Mouse (Mus musculus): ENCODE measurements at regions not wholly inside any gene's neighbourhood (a gene's known extent, or its start where the extent isn't known, plus 50 kb on each side); places are given as distances from the start of the nearest gene placed in this dataset.

- H3K4me3 ChIP-seq (ENCODE audit: low read depth, low read length) = no peak overlapping the region
These were observed 554.2 kb downstream of the Ccdc171 start for GRCm38 (mm10) chr4:84079516-84079915.

GRCm38 (mm10) chr4:84081518-84081917, 556.2 kb downstream of the Ccdc171 start:
- Histone ChIP-seq H3K27me3 (ENCODE audit: control insufficient read depth, insufficient read depth, low read length) (no peaks in the 10 kb centered on the region), H3K9me3 (ENCODE audit: control insufficient read depth, low read length) (no peaks in the 10 kb centered on the region), H3K27ac (replicated peaks; ENCODE audit: low read depth, low read length) (no peak overlapping the region), H3K9ac (ENCODE audit: low read length) (no peak overlapping the region), H3K4me2 (ENCODE audit: low read depth, severe bottlenecking) (no peak overlapping the region), H3K4me3 (ENCODE audit: low read depth, low read length) (no peak overlapping the region), H3K36me3 (ENCODE audit: control insufficient read depth, insufficient read depth, low read length) (no peaks in the 10 kb centered on the region), H3K4me1 (ENCODE audit: control insufficient read depth, insufficient read depth, low read length) (no peaks in the 10 kb centered on the region)
- DNase-seq (ENCODE audit: low spot score) (no peak), ATAC-seq (ENCODE audit: insufficient number of reproducible peaks, low FRiP score, low TSS enrichment, low read depth) (no peak)
- WGBS = 31% methylated on average over 7 of the region's 7 CpGs

More at GRCm38 (mm10) chr4:84079516-84079915, 554.2 kb downstream of the Ccdc171 start:
- no peaks in the 10 kb centered on the region for H3K36me3 ChIP-seq (ENCODE audit: control insufficient read depth, insufficient read depth, low read length)
- 79% methylated on average over 2 of the region's 2 CpGs for WGBS
- no peaks in the 10 kb centered on the region for H3K4me1 ChIP-seq (ENCODE audit: control insufficient read depth, insufficient read depth, low read length)
- no peak overlapping the region for H3K27ac ChIP-seq (replicated peaks; ENCODE audit: low read depth, low read length)
- DNase-seq (ENCODE audit: low spot score) (no peak), ATAC-seq (ENCODE audit: insufficient number of reproducible peaks, low FRiP score, low TSS enrichment, low read depth) (no peak)
- H3K27me3 ChIP-seq (ENCODE audit: control insufficient read depth, insufficient read depth, low read length) = no peaks in the 10 kb centered on the region
- H3K9me3 ChIP-seq (ENCODE audit: control insufficient read depth, low read length) = no peaks in the 10 kb centered on the region
- no peak overlapping the region for H3K4me2 ChIP-seq (ENCODE audit: low read depth, severe bottlenecking)
- H3K9ac ChIP-seq (ENCODE audit: low read length) = no peak overlapping the region

- no peak for ATAC-seq (ENCODE audit: insufficient number of reproducible peaks, low FRiP score, low TSS enrichment, low read depth)
- no peak for DNase-seq (ENCODE audit: low spot score)
- Histone ChIP-seq H3K4me1 (ENCODE audit: control insufficient read depth, insufficient read depth, low read length) (no peaks in the 10 kb centered on the region), H3K9me3 (ENCODE audit: control insufficient read depth, low read length) (no peaks in the 10 kb centered on the region), H3K4me2 (ENCODE audit: low read depth, severe bottlenecking) (no peak overlapping the region), H3K36me3 (ENCODE audit: control insufficient read depth, insufficient read depth, low read length) (no peaks in the 10 kb centered on the region), H3K4me3 (ENCODE audit: low read depth, low read length) (no peak overlapping the region), H3K9ac (ENCODE audit: low read length) (no peak overlapping the region), H3K27ac (replicated peaks; ENCODE audit: low read depth, low read length) (no peak overlapping the region), H3K27me3 (ENCODE audit: control insufficient read depth, insufficient read depth, low read length) (no peaks in the 10 kb centered on the region)
- 84% methylated on average over 12 of the region's 12 CpGs for WGBS
These were observed 562.8 kb downstream of the Ccdc171 start for GRCm38 (mm10) chr4:84088166-84088565.

GRCm38 (mm10) chr4:84092509-84092908, 567.2 kb downstream of the Ccdc171 start:
- no peak overlapping the region for H3K27ac ChIP-seq (replicated peaks; ENCODE audit: low read depth, low read length)
- no peak for ATAC-seq (ENCODE audit: insufficient number of reproducible peaks, low FRiP score, low TSS enrichment, low read depth)
- no peak overlapping the region for H3K4me2 ChIP-seq (ENCODE audit: low read depth, severe bottlenecking)
- no peak overlapping the region for H3K9ac ChIP-seq (ENCODE audit: low read length)
- no peak for DNase-seq (ENCODE audit: low spot score)
- H3K27me3 ChIP-seq (ENCODE audit: control insufficient read depth, insufficient read depth, low read length) = no peaks in the 10 kb centered on the region
- H3K4me1 ChIP-seq (ENCODE audit: control insufficient read depth, insufficient read depth, low read length) = peaks cover under 1% of the 10 kb centered on the region; the same call in 1 of the 2 replicates
- H3K9me3 ChIP-seq (ENCODE audit: control insufficient read depth, low read length) = no peaks in the 10 kb centered on the region
- no peak overlapping the region for H3K4me3 ChIP-seq (ENCODE audit: low read depth, low read length)
- H3K36me3 ChIP-seq (ENCODE audit: control insufficient read depth, insufficient read depth, low read length) = no peaks in the 10 kb centered on the region
- WGBS = 67% methylated on average over 9 of the region's 9 CpGs

GRCm38 (mm10) chr4:84095237-84095636, 569.9 kb downstream of the Ccdc171 start:
- no peak overlapping the region for H3K9ac ChIP-seq (ENCODE audit: low read length)
- no peak overlapping the region for H3K27ac ChIP-seq (replicated peaks; ENCODE audit: low read depth, low read length)
- 89% methylated on average over 3 of the region's 3 CpGs for WGBS
- H3K4me1 ChIP-seq (ENCODE audit: control insufficient read depth, insufficient read depth, low read length) = peaks cover 4% of the 10 kb centered on the region; the same call in 1 of the 2 replicates
- no peak for DNase-seq (ENCODE audit: low spot score)
- H3K4me2 ChIP-seq (ENCODE audit: low read depth, severe bottlenecking) = no peak overlapping the region
- no peak overlapping the region for H3K4me3 ChIP-seq (ENCODE audit: low read depth, low read length)
- H3K9me3 ChIP-seq (ENCODE audit: control insufficient read depth, low read length) = no peaks in the 10 kb centered on the region
- no peaks in the 10 kb centered on the region for H3K27me3 ChIP-seq (ENCODE audit: control insufficient read depth, insufficient read depth, low read length)
- H3K36me3 ChIP-seq (ENCODE audit: control insufficient read depth, insufficient read depth, low read length) = no peaks in the 10 kb centered on the region
- no peak for ATAC-seq (ENCODE audit: insufficient number of reproducible peaks, low FRiP score, low TSS enrichment, low read depth)

- 90% methylated on average over 4 of the region's 4 CpGs for WGBS
- H3K4me2 ChIP-seq (ENCODE audit: low read depth, severe bottlenecking) = no peak overlapping the region
- no peak overlapping the region for H3K4me3 ChIP-seq (ENCODE audit: low read depth, low read length)
- no peak for DNase-seq (ENCODE audit: low spot score)
- H3K36me3 ChIP-seq (ENCODE audit: control insufficient read depth, insufficient read depth, low read length) = no peaks in the 10 kb centered on the region
- H3K9me3 ChIP-seq (ENCODE audit: control insufficient read depth, low read length) = no peaks in the 10 kb centered on the region
- no peak overlapping the region for H3K27ac ChIP-seq (replicated peaks; ENCODE audit: low read depth, low read length)
- no peaks in the 10 kb centered on the region for H3K27me3 ChIP-seq (ENCODE audit: control insufficient read depth, insufficient read depth, low read length)
- ATAC-seq (ENCODE audit: insufficient number of reproducible peaks, low FRiP score, low TSS enrichment, low read depth) = no peak
- H3K9ac ChIP-seq (ENCODE audit: low read length) = no peak overlapping the region
- peaks cover 4% of the 10 kb centered on the region; the same call in 1 of the 2 replicates for H3K4me1 ChIP-seq (ENCODE audit: control insufficient read depth, insufficient read depth, low read length)
These were observed 570.7 kb downstream of the Ccdc171 start for GRCm38 (mm10) chr4:84096081-84096480.

GRCm38 (mm10) chr4:84099071-84099470, 573.7 kb downstream of the Ccdc171 start:
- Histone ChIP-seq H3K4me1 (ENCODE audit: control insufficient read depth, insufficient read depth, low read length) (peaks cover 9% of the 10 kb centered on the region), H3K4me2 (ENCODE audit: low read depth, severe bottlenecking) (no peak overlapping the region), H3K9me3 (ENCODE audit: control insufficient read depth, low read length) (no peaks in the 10 kb centered on the region), H3K36me3 (ENCODE audit: control insufficient read depth, insufficient read depth, low read length) (no peaks in the 10 kb centered on the region), H3K9ac (ENCODE audit: low read length) (no peak overlapping the region), H3K27ac (replicated peaks; ENCODE audit: low read depth, low read length) (no peak overlapping the region), H3K27me3 (ENCODE audit: control insufficient read depth, insufficient read depth, low read length) (no peaks in the 10 kb centered on the region), H3K4me3 (ENCODE audit: low read depth, low read length) (no peak overlapping the region)
- no peak for ATAC-seq (ENCODE audit: insufficient number of reproducible peaks, low FRiP score, low TSS enrichment, low read depth)
- whole genome bisulfite sequencing = 91% methylated on average over 8 of the region's 8 CpGs
- no peak for DNase-seq (ENCODE audit: low spot score)

- WGBS = 82% methylated on average over 6 of the region's 6 CpGs
- H3K9ac ChIP-seq (ENCODE audit: low read length) = no peak overlapping the region
- H3K27ac ChIP-seq (replicated peaks; ENCODE audit: low read depth, low read length) = no peak overlapping the region
- H3K9me3 ChIP-seq (ENCODE audit: control insufficient read depth, low read length) = no peaks in the 10 kb centered on the region
- DNase-seq (ENCODE audit: low spot score) (no peak), ATAC-seq (ENCODE audit: insufficient number of reproducible peaks, low FRiP score, low TSS enrichment, low read depth) (no peak)
- no peak overlapping the region for H3K4me2 ChIP-seq (ENCODE audit: low read depth, severe bottlenecking)
- H3K4me3 ChIP-seq (ENCODE audit: low read depth, low read length) = no peak overlapping the region
- peaks cover 9% of the 10 kb centered on the region for H3K4me1 ChIP-seq (ENCODE audit: control insufficient read depth, insufficient read depth, low read length)
- H3K27me3 ChIP-seq (ENCODE audit: control insufficient read depth, insufficient read depth, low read length) = no peaks in the 10 kb centered on the region
- H3K36me3 ChIP-seq (ENCODE audit: control insufficient read depth, insufficient read depth, low read length) = no peaks in the 10 kb centered on the region
These were observed 573.2 kb downstream of the Bnc2 start for GRCm38 (mm10) chr4:84101923-84102322.

GRCm38 (mm10) chr4:84102736-84103135, 572.3 kb downstream of the Bnc2 start:
- DNase-seq (ENCODE audit: low spot score) = no peak
- H3K27ac ChIP-seq (replicated peaks; ENCODE audit: low read depth, low read length) = no peak overlapping the region
- H3K36me3 ChIP-seq (ENCODE audit: control insufficient read depth, insufficient read depth, low read length) = no peaks in the 10 kb centered on the region
- peaks cover 6% of the 10 kb centered on the region for H3K4me1 ChIP-seq (ENCODE audit: control insufficient read depth, insufficient read depth, low read length)
- no peak overlapping the region for H3K4me2 ChIP-seq (ENCODE audit: low read depth, severe bottlenecking)
- no peak overlapping the region for H3K9ac ChIP-seq (ENCODE audit: low read length)
- no peak overlapping the region for H3K4me3 ChIP-seq (ENCODE audit: low read depth, low read length)
- no peaks in the 10 kb centered on the region for H3K9me3 ChIP-seq (ENCODE audit: control insufficient read depth, low read length)
- no peak for ATAC-seq (ENCODE audit: insufficient number of reproducible peaks, low FRiP score, low TSS enrichment, low read depth)
- H3K27me3 ChIP-seq (ENCODE audit: control insufficient read depth, insufficient read depth, low read length) = no peaks in the 10 kb centered on the region
- 40% methylated on average over 11 of the region's 11 CpGs for WGBS
